Mouse (Mus musculus): ENCODE measurements at regions not wholly inside any gene's neighbourhood (a gene's known extent, or its start where the extent isn't known, plus 50 kb on each side); places are given as distances from the start of the nearest gene placed in this dataset.

DNA sequence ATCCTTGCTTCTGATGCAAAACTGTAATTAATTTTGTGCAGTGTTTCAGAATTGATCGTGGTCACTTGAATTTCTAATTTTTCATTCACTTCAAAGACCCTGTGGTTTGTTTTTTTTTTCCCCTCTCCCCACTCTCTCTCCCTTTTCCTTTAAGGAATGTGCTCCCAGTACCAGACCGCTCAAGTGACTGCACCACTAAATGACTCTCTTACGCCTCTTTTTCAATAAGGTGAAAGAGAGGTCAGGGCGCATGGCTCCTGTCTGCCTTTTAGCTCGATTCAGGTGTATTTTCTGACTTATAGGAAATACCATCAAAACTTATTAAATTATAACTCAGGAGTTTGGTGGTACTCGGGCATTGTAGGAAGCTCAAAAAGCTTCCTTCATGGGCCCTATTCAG lies 146.0 kb upstream of the Zfp507 start:
- Histone ChIP-seq H3K4me3 (ENCODE audit: insufficient read depth, low read length) (no peak overlapping the region), H3K4me1 (ENCODE audit: control insufficient read depth, insufficient read depth, low read length) (no peaks in the 10 kb centered on the region), H3K27ac (ENCODE audit: insufficient read depth, low read length) (no peak overlapping the region)
- no peak for TF ChIP-seq POLR2A (IDR thresholded peaks at IDR 0.05; ENCODE audit: extremely low read depth, insufficient read depth, low read length)
- no peak for TF ChIP-seq CTCF (IDR thresholded peaks at IDR 0.05; ENCODE audit: extremely low read depth, insufficient read depth, low read length)

DNA sequence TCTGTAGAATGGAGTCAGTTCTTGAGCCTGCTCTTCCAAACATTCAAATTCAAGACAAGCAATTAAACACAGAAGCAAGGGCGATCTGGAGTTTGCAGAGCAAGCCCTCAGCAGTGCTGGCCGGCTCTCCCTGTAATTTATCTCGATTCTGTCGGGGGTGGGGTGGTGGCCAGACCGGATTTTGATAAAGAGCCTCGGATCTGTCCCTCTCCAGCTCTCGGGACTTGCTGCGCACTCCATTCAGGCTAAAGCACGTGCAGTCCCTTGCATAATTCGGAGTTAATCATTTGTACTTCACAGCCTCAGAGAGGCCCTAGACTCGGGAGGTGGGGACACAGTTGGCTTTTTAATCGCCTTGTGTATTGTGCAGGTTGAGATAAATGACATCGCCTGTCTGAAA lies 145.6 kb upstream of the Zfp507 start:
- Histone ChIP-seq H3K4me3 (ENCODE audit: insufficient read depth, low read length) (no peak overlapping the region), H3K4me1 (ENCODE audit: control insufficient read depth, insufficient read depth, low read length) (no peaks in the 10 kb centered on the region), H3K27ac (ENCODE audit: insufficient read depth, low read length) (no peak overlapping the region)
- TF ChIP-seq POLR2A (IDR thresholded peaks at IDR 0.05; ENCODE audit: extremely low read depth, insufficient read depth, low read length) (no peak), CTCF (IDR thresholded peaks at IDR 0.05; ENCODE audit: extremely low read depth, insufficient read depth, low read length) (no peak)

DNA sequence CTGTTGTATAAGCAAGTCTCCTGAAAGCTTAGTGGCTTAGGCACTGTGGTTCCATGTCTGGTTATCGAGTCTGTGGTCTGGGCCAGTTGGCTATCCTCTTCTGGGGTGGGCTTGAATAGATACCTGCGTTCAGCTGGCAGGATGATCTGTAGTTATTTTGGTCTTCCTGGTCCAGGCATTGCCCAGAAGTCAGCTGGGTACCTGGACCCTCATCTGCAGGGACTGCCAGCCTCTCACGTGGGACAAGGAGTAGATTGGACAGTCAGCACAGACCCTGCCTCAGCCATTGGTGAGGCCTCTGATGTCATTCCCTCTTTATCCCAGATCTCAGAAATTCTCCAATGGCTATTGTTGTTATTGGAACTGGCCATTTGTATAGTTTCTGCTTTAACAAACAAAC lies 138.3 kb upstream of the Zfp507 start:
- H3K4me1 ChIP-seq (ENCODE audit: control insufficient read depth, insufficient read depth, low read length) = no peaks in the 10 kb centered on the region
- H3K4me3 ChIP-seq (ENCODE audit: insufficient read depth, low read length) = no peak overlapping the region
- TF ChIP-seq CTCF (IDR thresholded peaks at IDR 0.05; ENCODE audit: extremely low read depth, insufficient read depth, low read length) (no peak), POLR2A (IDR thresholded peaks at IDR 0.05; ENCODE audit: extremely low read depth, insufficient read depth, low read length) (no peak)
- no peak overlapping the region for H3K27ac ChIP-seq (ENCODE audit: insufficient read depth, low read length)

DNA sequence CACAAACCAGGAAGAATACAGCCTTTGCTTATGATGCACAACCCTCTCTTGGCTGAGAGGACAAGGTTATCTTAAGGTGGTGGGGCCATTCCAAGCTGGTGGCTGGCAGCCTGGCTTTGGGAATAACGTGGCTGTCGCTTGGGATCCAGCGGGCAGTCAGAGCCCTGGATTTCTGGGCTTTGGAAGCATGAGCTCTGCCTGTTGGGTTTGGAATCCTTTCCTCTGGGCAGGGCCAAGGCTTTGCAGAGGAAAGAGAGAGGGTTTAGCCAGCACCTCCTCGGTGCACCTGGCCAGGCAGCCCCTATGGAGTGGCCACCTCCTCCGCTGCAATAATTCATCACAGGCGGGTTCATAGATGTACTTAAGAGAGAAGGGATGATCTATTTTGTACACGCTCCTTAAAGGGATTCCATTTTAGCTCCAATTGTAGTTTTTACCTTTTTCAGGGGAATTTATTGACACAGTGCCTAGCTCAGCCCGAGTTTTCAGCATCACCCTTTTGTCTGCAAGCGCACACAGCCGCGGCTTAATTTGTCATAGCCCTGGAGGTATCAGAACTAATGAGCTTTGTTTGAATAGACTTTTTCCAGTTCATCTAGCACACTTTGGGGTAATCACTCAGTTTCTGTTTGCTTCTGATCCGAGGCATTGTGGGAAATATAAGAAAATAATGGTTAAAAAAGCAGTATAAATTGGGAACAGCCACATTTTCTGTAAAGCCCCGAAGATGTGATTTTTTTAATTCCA lies 135.5 kb upstream of the Zfp507 start:
- Histone ChIP-seq H3K4me1 (ENCODE audit: control insufficient read depth, insufficient read depth, low read length) (no peaks in the 10 kb centered on the region), H3K27ac (ENCODE audit: insufficient read depth, low read length) (no peak overlapping the region), H3K4me3 (ENCODE audit: insufficient read depth, low read length) (no peak overlapping the region)
- TF ChIP-seq POLR2A (IDR thresholded peaks at IDR 0.05; ENCODE audit: extremely low read depth, insufficient read depth, low read length) (no peak), CTCF (IDR thresholded peaks at IDR 0.05; ENCODE audit: extremely low read depth, insufficient read depth, low read length) (no peak)

DNA sequence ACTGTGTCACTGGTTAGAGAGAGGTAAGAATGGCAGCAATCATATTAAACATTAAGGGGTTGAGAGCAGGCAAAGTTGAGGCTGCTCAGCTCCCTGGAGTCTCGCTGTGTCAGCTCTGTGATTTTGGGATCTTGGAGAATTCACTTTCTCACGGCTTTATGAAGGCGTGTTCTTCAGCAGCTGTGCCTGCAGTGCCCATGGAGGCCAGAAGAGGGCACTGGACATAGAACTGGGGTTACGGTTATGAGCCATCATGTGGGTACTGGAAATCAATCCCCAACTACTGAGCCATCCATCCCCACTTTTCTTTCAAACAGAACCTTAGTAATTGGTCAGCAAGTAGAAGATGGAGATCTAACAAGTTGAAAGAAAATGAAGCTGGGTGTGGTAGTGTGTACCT lies 123.9 kb upstream of the Zfp507 start:
- Histone ChIP-seq H3K27ac (ENCODE audit: insufficient read depth, low read length) (no peak overlapping the region), H3K4me3 (ENCODE audit: insufficient read depth, low read length) (no peak overlapping the region), H3K4me1 (ENCODE audit: control insufficient read depth, insufficient read depth, low read length) (no peaks in the 10 kb centered on the region)
- TF ChIP-seq CTCF (IDR thresholded peaks at IDR 0.05; ENCODE audit: extremely low read depth, insufficient read depth, low read length) (no peak), POLR2A (IDR thresholded peaks at IDR 0.05; ENCODE audit: extremely low read depth, insufficient read depth, low read length) (no peak)

DNA sequence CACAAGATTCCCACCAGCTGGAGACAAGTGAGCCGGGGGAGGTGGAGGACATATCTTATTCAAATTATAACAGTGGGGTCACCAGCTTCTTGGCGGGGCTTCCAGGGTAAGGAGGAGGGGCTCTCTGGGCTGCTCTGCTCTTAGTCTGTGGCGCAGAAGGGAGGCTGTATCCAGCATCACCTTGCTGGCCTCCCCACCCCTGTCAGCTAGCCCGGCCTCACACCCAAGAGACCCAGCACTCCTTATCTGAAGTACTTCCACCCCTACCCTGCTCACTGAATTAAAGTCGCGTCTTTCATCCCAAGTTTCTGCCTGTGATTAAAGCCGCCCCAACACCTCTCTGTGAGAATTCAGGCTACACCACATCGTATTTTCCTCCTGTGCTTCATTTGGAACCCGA lies 119.8 kb upstream of the Zfp507 start:
- Histone ChIP-seq H3K4me3 (ENCODE audit: insufficient read depth, low read length) (no peak overlapping the region), H3K27ac (ENCODE audit: insufficient read depth, low read length) (no peak overlapping the region), H3K4me1 (ENCODE audit: control insufficient read depth, insufficient read depth, low read length) (no peaks in the 10 kb centered on the region)
- no peak for TF ChIP-seq POLR2A (IDR thresholded peaks at IDR 0.05; ENCODE audit: extremely low read depth, insufficient read depth, low read length)
- TF ChIP-seq CTCF (IDR thresholded peaks at IDR 0.05; ENCODE audit: extremely low read depth, insufficient read depth, low read length) = no peak

DNA sequence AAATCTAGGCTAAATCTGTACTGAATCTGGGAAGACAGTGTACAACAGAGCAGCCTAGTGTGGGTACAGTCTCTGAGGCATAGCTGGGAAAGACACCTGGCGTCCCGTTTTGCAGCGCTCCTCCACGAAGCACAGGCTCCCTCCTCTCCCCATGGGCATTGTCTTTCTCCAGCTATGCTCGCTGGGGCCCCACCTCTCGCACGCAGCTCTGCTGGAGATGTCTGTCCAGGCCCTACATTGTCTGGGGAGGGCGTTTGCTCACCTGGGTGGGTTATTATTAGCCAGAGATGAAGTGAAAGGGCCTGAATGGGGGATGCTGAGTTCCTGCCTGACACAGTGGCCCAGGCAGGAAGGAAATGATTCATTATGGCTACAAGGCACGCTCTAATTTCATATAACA lies 118.1 kb upstream of the Zfp507 start:
- H3K4me3 ChIP-seq (ENCODE audit: insufficient read depth, low read length) = no peak overlapping the region
- no peaks in the 10 kb centered on the region for H3K4me1 ChIP-seq (ENCODE audit: control insufficient read depth, insufficient read depth, low read length)
- no peak for TF ChIP-seq CTCF (IDR thresholded peaks at IDR 0.05; ENCODE audit: extremely low read depth, insufficient read depth, low read length)
- no peak for TF ChIP-seq POLR2A (IDR thresholded peaks at IDR 0.05; ENCODE audit: extremely low read depth, insufficient read depth, low read length)

DNA sequence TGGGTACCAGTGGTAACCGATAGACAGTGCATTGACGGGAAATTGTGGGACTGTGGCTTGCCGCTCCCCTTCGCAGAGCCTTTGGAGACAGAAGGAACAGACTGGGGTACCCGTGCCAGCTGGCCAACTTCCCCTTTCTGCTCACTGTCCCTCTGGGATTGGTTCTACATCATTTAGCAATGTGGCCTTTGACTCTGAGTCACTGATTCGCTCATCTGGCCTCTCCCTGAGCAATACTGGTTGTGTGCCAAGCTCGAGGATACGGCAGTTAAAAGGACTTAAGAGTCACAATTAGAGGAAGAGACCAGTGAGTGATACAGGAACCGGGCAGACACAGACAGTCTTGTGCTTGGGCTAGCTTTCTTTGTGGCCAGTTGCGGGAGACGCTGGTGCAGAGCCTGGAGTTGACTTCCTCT lies 117.4 kb upstream of the Zfp507 start:
- Histone ChIP-seq H3K4me1 (ENCODE audit: control insufficient read depth, insufficient read depth, low read length) (no peaks in the 10 kb centered on the region), H3K4me3 (ENCODE audit: insufficient read depth, low read length) (no peak overlapping the region), H3K27ac (ENCODE audit: insufficient read depth, low read length) (no peak overlapping the region)
- TF ChIP-seq CTCF (IDR thresholded peaks at IDR 0.05; ENCODE audit: extremely low read depth, insufficient read depth, low read length) = no peak
- no peak for TF ChIP-seq POLR2A (IDR thresholded peaks at IDR 0.05; ENCODE audit: extremely low read depth, insufficient read depth, low read length)

More for the DNA sequence above, 118.1 kb upstream of the Zfp507 start:
- no peak overlapping the region for H3K27ac ChIP-seq (ENCODE audit: insufficient read depth, low read length)

DNA sequence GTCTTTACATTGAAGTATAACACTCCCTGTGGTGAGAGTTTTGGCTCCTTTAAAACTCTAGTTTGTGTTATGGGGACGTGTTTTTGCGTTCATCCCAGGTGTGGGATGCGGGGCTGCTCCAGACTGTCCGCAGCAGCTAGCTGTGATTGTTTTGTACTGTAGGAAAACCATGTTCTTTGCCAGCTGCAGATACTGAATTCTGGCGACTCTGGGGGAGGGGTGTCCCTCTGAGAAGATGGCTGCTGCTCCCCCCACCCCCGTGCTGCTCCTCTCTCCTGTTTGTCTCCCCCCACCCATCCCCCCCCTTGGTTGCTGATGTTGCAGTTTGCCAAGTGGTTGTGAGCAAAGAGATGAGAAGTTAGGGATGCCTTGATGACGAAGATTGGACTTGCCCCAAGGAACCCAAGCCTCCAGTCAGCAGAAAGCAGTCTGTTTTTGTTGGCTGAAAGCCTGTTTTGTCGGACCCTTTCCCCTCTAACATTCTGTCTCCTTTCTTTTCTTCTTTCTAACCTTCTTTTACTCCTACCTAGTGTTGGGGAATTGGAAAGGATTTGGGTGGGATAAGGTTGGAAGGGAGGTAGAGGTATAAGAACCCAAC lies 107.4 kb upstream of the Zfp507 start:
- TF ChIP-seq POLR2A (IDR thresholded peaks at IDR 0.05; ENCODE audit: extremely low read depth, insufficient read depth, low read length) = no peak
- TF ChIP-seq CTCF (IDR thresholded peaks at IDR 0.05; ENCODE audit: extremely low read depth, insufficient read depth, low read length) = no peak
- Histone ChIP-seq H3K4me3 (ENCODE audit: insufficient read depth, low read length) (no peak overlapping the region), H3K4me1 (ENCODE audit: control insufficient read depth, insufficient read depth, low read length) (no peaks in the 10 kb centered on the region), H3K27ac (ENCODE audit: insufficient read depth, low read length) (no peak overlapping the region)

DNA sequence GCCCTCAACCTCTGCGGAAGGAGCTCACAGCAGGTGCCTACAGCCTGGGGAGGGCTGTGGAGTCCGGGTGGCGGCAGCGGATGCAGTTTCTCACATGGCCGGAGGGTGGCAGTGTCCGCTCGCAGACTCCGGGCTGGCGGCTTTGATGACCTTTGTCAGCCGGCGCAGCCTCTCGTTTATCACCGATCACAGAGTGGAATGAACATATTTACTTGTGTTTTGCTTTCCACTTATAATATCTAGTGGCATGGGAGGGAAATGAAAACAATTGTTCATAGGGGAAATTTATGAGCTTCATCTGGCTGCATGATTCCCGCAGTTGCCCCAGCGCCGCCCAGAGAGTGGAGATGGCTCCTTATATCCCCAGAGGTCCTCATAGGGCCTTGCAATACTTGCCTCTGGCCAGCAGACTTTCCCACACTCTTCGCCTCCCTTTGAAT lies 99.2 kb upstream of the Zfp507 start:
- TF ChIP-seq CTCF (IDR thresholded peaks at IDR 0.05; ENCODE audit: extremely low read depth, insufficient read depth, low read length) (peak; percentile 66), POLR2A (IDR thresholded peaks at IDR 0.05; ENCODE audit: extremely low read depth, insufficient read depth, low read length) (no peak)

More for the DNA sequence above, 99.2 kb upstream of the Zfp507 start:
- Histone ChIP-seq H3K4me3 (ENCODE audit: insufficient read depth, low read length) (no peak overlapping the region), H3K27ac (ENCODE audit: insufficient read depth, low read length) (no peak overlapping the region), H3K4me1 (ENCODE audit: control insufficient read depth, insufficient read depth, low read length) (no peaks in the 10 kb centered on the region)
